Mouse (Mus musculus): ENCODE measurements around the gene Frzb. TPM values are rescaled to one million over a fixed set of nuclear protein-coding genes. Genes with fewer than 3 reads are reported as not detected.

Gene Frzb
- total and polyA plus RNA-seq, 3 experiments: not detected

DNA sequence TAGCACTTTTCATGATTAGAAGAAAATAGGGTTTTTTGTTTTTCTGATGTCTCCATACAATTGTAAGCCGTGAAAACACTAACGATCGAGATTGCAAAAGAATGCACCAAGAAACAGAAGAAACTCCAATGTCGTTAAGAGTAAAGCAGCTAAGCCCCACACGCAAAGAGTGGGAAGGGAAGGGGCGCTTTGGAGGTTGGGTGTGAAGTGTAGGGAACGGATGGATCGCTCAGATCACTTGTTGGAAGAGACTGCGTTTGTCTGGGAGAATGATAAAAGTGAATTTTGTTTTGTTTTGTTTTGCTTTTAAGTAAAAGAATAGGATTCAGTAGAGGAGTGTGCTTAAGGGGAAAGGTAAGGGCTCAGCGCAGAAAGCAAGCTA is 1.5 kb downstream of the Frzb start:
- H3K4me3 ChIP-seq (ENCODE audit: control insufficient read depth in 1 of 2, insufficient read depth in 1 of 2, low read depth in 2 of 2, low read length in 2 of 2): no peak overlapping the region

DNA sequence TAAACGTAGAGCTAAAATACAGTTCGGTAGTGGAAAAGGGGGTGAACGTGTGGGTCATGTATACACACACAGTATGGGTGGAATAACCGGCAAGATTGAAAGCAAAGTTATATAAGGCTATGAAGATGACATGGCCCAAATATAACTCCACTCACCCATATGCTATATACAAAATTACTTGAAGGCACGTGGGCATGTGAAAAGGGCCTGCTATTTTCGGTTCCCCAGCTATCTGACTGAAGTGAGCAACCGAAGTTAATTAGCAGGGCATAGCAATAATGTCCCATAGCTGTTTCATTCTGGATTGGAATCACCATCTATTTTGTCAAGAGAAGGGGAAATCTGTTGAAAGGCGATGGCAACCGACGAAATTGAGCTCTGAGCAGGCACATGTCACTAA is 1.9 kb downstream of the Frzb start:
- Histone ChIP-seq H3K9me3 (replicated peaks; ENCODE audit: insufficient read depth, low read length) (no peaks in the 10 kb centered on the region), H3K79me2 (ENCODE audit: control insufficient read depth, insufficient read depth, low read length, poor library complexity) (no peaks in the 10 kb centered on the region), H3K27me3 (ENCODE audit: control insufficient read depth in 1 of 2, insufficient read depth in 2 of 2, low read length in 2 of 2) (no peaks in the 10 kb centered on the region), H3K27ac (ENCODE audit: control insufficient read depth, low read depth, low read length) (no peak overlapping the region), H3K36me3 (ENCODE audit: control insufficient read depth in 1 of 2, insufficient read depth in 2 of 2, low read length in 2 of 2) (no peaks in the 10 kb centered on the region), H3K4me1 (ENCODE audit: control insufficient read depth in 1 of 2, insufficient read depth in 2 of 2, low read length in 2 of 2) (no peaks in the 10 kb centered on the region), H3K9ac (ENCODE audit: control insufficient read depth, low read depth, low read length, poor library complexity, severe bottlenecking) (no peak overlapping the region), H3K4me3 (ENCODE audit: control insufficient read depth in 1 of 2, insufficient read depth in 1 of 2, low read depth in 2 of 2, low read length in 2 of 2) (no peak overlapping the region)
- TF ChIP-seq UBTF (IDR thresholded peaks at IDR 0.05; ENCODE audit: borderline replicate concordance, insufficient read depth, low read depth, low read length) (no peak), ETS1 (IDR thresholded peaks at IDR 0.05; ENCODE audit: low read depth, low read length) (no peak), GABPA (IDR thresholded peaks at IDR 0.05; ENCODE audit: low read depth, low read length) (no peak), POLR2A (IDR thresholded peaks at IDR 0.05; ENCODE audit: control insufficient read depth in 1 of 2, insufficient read depth in 1 of 2, low read depth in 1 of 2, low read length in 2 of 2, poor library complexity in 1 of 2) (no peak), KAT2A (conservative IDR thresholded peaks at IDR 0.05; ENCODE audit: low read depth, low read length) (no peak), USF2 (IDR thresholded peaks at IDR 0.05; ENCODE audit: borderline replicate concordance in 1 of 2, insufficient read depth in 1 of 2, low read depth in 1 of 2, low read length in 2 of 2) (no peak), SMC3 (IDR thresholded peaks at IDR 0.05; ENCODE audit: low read depth, low read length) (no peak), CHD2 (IDR thresholded peaks at IDR 0.05; ENCODE audit: low read length) (no peak), E2F4 (IDR thresholded peaks at IDR 0.05; ENCODE audit: borderline replicate concordance, low read depth, low read length) (no peak), TBP (IDR thresholded peaks at IDR 0.05; ENCODE audit: low read depth, low read length) (no peak), NRF1 (IDR thresholded peaks at IDR 0.05; ENCODE audit: insufficient read depth, low read depth, low read length, poor library complexity, severe bottlenecking) (no peak), ELF1 (IDR thresholded peaks at IDR 0.05; ENCODE audit: low read depth, low read length) (no peak), NELFE (IDR thresholded peaks at IDR 0.05; ENCODE audit: low read depth, low read length) (no peak), USF1 (IDR thresholded peaks at IDR 0.05; ENCODE audit: low read depth, low read length) (no peak), BHLHE40 (IDR thresholded peaks at IDR 0.05; ENCODE audit: borderline replicate concordance, low read depth, low read length) (no peak), ZC3H11A (IDR thresholded peaks at IDR 0.05; ENCODE audit: low read depth, low read length) (no peak), MAX (IDR thresholded peaks at IDR 0.05; ENCODE audit: low read length) (no peak), MAZ (IDR thresholded peaks at IDR 0.05; ENCODE audit: low read depth, low read length) (no peak), MYC (IDR thresholded peaks at IDR 0.05; ENCODE audit: low read depth, low read length) (no peak), MEF2A (IDR thresholded peaks at IDR 0.05; ENCODE audit: extremely low read depth, insufficient replicate concordance, low read depth, low read length, poor library complexity, severe bottlenecking) (no peak)
- DNase-seq (ENCODE audit: low read depth, low spot score): no peak

More for the DNA sequence above, 1.5 kb downstream of the Frzb start:
- Histone ChIP-seq H3K27ac (ENCODE audit: control insufficient read depth, low read depth, low read length) (no peak overlapping the region), H3K36me3 (ENCODE audit: control insufficient read depth in 1 of 2, insufficient read depth in 2 of 2, low read length in 2 of 2) (no peaks in the 10 kb centered on the region), H3K79me2 (ENCODE audit: control insufficient read depth, insufficient read depth, low read length, poor library complexity) (no peaks in the 10 kb centered on the region), H3K9ac (ENCODE audit: control insufficient read depth, low read depth, low read length, poor library complexity, severe bottlenecking) (no peak overlapping the region), H3K27me3 (ENCODE audit: control insufficient read depth in 1 of 2, insufficient read depth in 2 of 2, low read length in 2 of 2) (no peaks in the 10 kb centered on the region), H3K9me3 (replicated peaks; ENCODE audit: insufficient read depth, low read length) (no peaks in the 10 kb centered on the region), H3K4me1 (ENCODE audit: control insufficient read depth in 1 of 2, insufficient read depth in 2 of 2, low read length in 2 of 2) (no peaks in the 10 kb centered on the region)
- TF ChIP-seq USF1 (IDR thresholded peaks at IDR 0.05; ENCODE audit: low read depth, low read length) (no peak), NELFE (IDR thresholded peaks at IDR 0.05; ENCODE audit: low read depth, low read length) (no peak), MXI1 (IDR thresholded peaks at IDR 0.05; ENCODE audit: low read depth, low read length) (no peak)
- DNase-seq (ENCODE audit: low read depth, low spot score): no peak

Data from MEL (cell line).